Mouse (Mus musculus): ENCODE measurements around the gene Nrxn2.

DNA sequence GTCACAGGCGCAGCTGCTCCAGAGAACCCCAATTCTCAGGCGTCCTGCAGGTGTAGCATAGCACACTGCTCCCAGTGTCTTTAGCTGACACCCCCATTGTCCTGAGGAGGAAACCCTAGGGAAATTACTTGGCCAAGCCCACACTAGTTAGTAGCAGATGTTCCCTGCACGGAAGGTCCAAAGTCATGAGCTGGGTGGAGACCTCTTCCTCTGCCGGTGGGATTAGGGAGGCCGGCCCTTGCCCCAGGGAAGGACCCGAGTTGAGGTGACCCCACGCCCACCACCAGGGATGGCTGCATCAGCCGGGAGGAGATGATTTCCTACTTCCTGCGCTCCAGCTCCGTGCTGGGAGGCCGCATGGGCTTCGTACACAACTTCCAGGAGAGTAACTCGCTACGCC is 5.7 kb upstream of the Nrxn2 start:
- TF ChIP-seq CTCF (IDR thresholded peaks at IDR 0.05; ENCODE audit: low read depth, low read length) (no peak), GATA1 (IDR thresholded peaks at IDR 0.05; ENCODE audit: borderline replicate concordance, low read length) (no peak), POLR2AphosphoS5 (IDR thresholded peaks at IDR 0.05; ENCODE audit: insufficient replicate concordance, low read depth, low read length) (no peak), TAL1 (conservative IDR thresholded peaks at IDR 0.05; ENCODE audit: low read depth, low read length) (no peak), GATA2 (IDR thresholded peaks at IDR 0.05; ENCODE audit: borderline replicate concordance, low read depth, low read length) (no peak)

Measured in G1E (cell line).